Mouse (Mus musculus): ENCODE measurements around the gene Rabgap1l. TPM values are rescaled to one million over a fixed set of nuclear protein-coding genes. Genes with fewer than 3 reads are reported as not detected.

The Rabgap1l gene
- polyA plus RNA-seq, 1 experiment from 2014 or later: 31.4 TPM

DNA sequence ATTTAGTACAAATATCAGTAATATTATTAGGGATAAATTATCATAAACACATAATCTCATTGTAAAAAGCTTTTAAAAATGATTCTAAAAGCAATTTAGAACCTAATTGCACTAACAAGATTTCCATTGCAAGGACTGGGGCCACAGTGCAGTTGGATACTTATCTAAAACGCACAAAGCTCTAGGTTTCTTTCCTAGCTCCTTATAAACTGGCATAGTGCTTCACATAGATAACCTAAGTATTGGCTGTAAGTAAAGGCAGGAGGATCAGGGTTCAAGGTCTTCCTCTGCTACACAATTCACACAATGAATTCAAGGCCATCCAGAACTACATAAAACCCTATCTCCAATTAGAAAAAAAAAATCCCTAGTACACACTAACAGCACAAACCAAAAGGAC, 497.7 kb downstream of the Rabgap1l start:
- Histone ChIP-seq H3K27me3 (replicated peaks; ENCODE audit: insufficient read depth, low read length) (no peaks in the 10 kb centered on the region), H3K4me3 (ENCODE audit: low read depth, low read length) (no peak overlapping the region), H3K36me3 (ENCODE audit: insufficient read depth, low read length) (no peaks in the 10 kb centered on the region), H3K4me2 (replicated peaks; ENCODE audit: low read depth, low read length) (no peak overlapping the region), H3K27ac (ENCODE audit: low read length) (no peak overlapping the region), H3K9me3 (ENCODE audit: low read length) (no peaks in the 10 kb centered on the region), H3K9ac (replicated peaks; ENCODE audit: low read depth) (no peak overlapping the region), H3K4me1 (ENCODE audit: insufficient read depth, low read depth, low read length) (peaks cover 2% of the 10 kb centered on the region)
- WGBS: 88% methylated on average over 1 of the region's 1 CpGs
- ATAC-seq: no peak
- no peak for DNase-seq (ENCODE audit: low spot score)
- TF ChIP-seq EP300 (IDR thresholded peaks at IDR 0.05): no peak
- TF ChIP-seq CTCF (IDR thresholded peaks at IDR 0.05): no peak

DNA sequence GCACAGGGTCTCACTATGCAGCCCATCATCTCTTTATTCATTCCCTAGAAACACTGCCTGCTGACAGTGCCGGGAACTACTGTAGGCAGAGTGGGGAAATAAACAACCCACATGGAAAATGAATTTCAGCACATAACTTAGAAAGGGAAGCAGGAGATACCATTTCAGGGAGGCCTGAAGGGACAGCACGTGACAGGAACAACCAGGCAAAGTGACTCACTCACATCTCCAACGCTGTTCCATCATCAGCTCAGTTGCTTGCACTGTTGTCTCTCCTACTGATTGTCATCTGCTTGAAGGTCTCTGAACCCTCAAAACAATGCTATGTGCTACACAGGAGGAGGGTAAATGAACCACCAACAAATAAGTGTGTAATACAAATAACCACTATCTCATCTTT, 499.5 kb downstream of the Rabgap1l start:
- no peak overlapping the region for H3K4me3 ChIP-seq (ENCODE audit: low read depth, low read length)
- no peak; the same call in 1 of the 2 replicates for ATAC-seq
- no peak for DNase-seq (ENCODE audit: low spot score)
- no peaks in the 10 kb centered on the region for H3K36me3 ChIP-seq (ENCODE audit: insufficient read depth, low read length)
- TF ChIP-seq CTCF (IDR thresholded peaks at IDR 0.05): no peak
- no peak for TF ChIP-seq EP300 (IDR thresholded peaks at IDR 0.05)
- WGBS: 59% methylated on average over 3 of the region's 3 CpGs
- no peaks in the 10 kb centered on the region for H3K27me3 ChIP-seq (replicated peaks; ENCODE audit: insufficient read depth, low read length)
- no peaks in the 10 kb centered on the region for H3K9me3 ChIP-seq (ENCODE audit: low read length)
- peaks cover 4% of the 10 kb centered on the region for H3K4me1 ChIP-seq (ENCODE audit: insufficient read depth, low read depth, low read length)
- H3K27ac ChIP-seq (ENCODE audit: low read length): no peak overlapping the region
- H3K4me2 ChIP-seq (replicated peaks; ENCODE audit: low read depth, low read length): no peak overlapping the region
- H3K9ac ChIP-seq (replicated peaks; ENCODE audit: low read depth): no peak overlapping the region

DNA sequence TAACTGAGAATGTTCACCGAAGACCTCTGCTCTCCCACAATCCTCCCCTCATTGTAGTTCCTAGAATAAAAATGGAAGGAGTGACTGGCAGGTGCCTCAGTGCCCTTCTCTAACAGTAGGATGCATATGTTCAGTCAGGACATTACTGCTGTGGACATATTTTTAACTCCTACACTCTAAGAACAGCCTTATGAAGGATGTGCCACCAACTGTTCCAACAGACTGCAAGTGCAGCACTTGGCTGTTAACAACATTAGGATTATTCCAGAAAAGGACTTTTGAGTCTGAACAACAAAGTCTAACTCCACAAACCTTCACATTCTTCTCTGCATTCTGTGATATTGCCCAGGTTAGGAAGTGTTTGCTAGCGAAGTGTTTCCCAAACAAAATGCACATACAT, 501.0 kb downstream of the Rabgap1l start:
- ATAC-seq (no peak), DNase-seq (ENCODE audit: low spot score) (no peak)
- H3K4me2 ChIP-seq (replicated peaks; ENCODE audit: low read depth, low read length): no peak overlapping the region
- no peak overlapping the region for H3K9ac ChIP-seq (replicated peaks; ENCODE audit: low read depth)
- H3K36me3 ChIP-seq (ENCODE audit: insufficient read depth, low read length): no peaks in the 10 kb centered on the region
- no peak overlapping the region for H3K27ac ChIP-seq (ENCODE audit: low read length)
- no peak for TF ChIP-seq EP300 (IDR thresholded peaks at IDR 0.05)
- TF ChIP-seq CTCF (IDR thresholded peaks at IDR 0.05): no peak
- H3K27me3 ChIP-seq (replicated peaks; ENCODE audit: insufficient read depth, low read length): no peaks in the 10 kb centered on the region
- peaks cover 4% of the 10 kb centered on the region for H3K4me1 ChIP-seq (ENCODE audit: insufficient read depth, low read depth, low read length)
- 87% methylated on average over 2 of the region's 2 CpGs for WGBS
- no peak overlapping the region for H3K4me3 ChIP-seq (ENCODE audit: low read depth, low read length)
- no peaks in the 10 kb centered on the region for H3K9me3 ChIP-seq (ENCODE audit: low read length)

DNA sequence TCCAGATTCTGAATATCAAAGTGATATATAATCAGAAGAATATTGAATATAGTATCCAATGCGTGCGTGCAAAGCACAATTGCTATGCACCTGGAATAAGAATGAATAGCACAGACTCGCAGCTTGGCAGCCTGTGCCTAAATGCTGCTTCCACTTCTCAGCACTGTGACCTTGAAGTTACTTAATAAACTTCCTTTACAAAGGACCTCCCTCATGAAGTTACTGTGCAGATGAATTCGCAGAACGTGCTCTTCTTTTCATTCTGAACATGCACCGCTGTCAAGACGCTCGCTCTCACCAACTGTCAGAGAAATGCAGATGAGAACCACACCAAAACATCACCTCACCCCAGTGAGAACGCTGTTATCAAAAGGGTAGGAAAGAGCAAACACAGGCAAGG, 502.8 kb downstream of the Rabgap1l start:
- TF ChIP-seq CTCF (IDR thresholded peaks at IDR 0.05): no peak
- DNase-seq (ENCODE audit: low spot score) (no peak), ATAC-seq (no peak)
- Histone ChIP-seq H3K27ac (ENCODE audit: low read length) (no peak overlapping the region), H3K4me2 (replicated peaks; ENCODE audit: low read depth, low read length) (no peak overlapping the region), H3K4me1 (ENCODE audit: insufficient read depth, low read depth, low read length) (peaks cover 4% of the 10 kb centered on the region), H3K27me3 (replicated peaks; ENCODE audit: insufficient read depth, low read length) (no peaks in the 10 kb centered on the region), H3K4me3 (ENCODE audit: low read depth, low read length) (no peak overlapping the region), H3K36me3 (ENCODE audit: insufficient read depth, low read length) (no peaks in the 10 kb centered on the region), H3K9ac (replicated peaks; ENCODE audit: low read depth) (no peak overlapping the region), H3K9me3 (ENCODE audit: low read length) (no peaks in the 10 kb centered on the region)
- 41% methylated on average over 9 of the region's 9 CpGs for WGBS

DNA sequence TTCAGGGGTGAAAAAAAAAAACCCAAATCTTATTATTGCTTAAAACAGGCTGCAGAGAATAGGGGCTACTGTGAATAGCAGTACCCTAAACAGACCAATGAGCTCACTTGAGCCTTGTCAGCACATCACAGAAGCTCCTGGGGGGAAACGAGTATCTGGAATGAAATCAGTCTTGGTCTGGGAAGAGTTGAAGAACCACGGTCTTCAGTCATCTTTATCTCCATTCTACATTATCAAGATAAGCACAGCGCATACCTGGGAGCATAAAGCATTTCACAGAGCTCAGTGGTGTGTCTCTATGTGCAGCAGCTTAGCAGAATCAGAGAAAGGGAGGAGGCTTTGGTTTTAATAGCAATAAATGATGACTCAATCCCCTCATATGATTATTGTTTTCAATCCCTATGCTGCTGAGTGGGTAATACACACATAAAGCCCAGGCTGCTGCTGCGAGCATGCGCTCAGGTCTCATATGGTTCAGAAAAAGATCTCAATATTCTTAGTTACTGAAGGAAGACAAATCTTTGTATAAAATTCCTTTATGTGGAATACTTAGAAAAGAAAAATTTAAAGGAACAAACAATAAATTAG, 505.9 kb downstream of the Rabgap1l start:
- Histone ChIP-seq H3K9ac (replicated peaks; ENCODE audit: low read depth) (no peak overlapping the region), H3K4me1 (ENCODE audit: insufficient read depth, low read depth, low read length) (peaks cover 4% of the 10 kb centered on the region), H3K27ac (ENCODE audit: low read length) (no peak overlapping the region), H3K4me2 (replicated peaks; ENCODE audit: low read depth, low read length) (no peak overlapping the region), H3K9me3 (ENCODE audit: low read length) (no peaks in the 10 kb centered on the region), H3K36me3 (ENCODE audit: insufficient read depth, low read length) (no peaks in the 10 kb centered on the region), H3K4me3 (ENCODE audit: low read depth, low read length) (no peak overlapping the region), H3K27me3 (replicated peaks; ENCODE audit: insufficient read depth, low read length) (no peaks in the 10 kb centered on the region)
- DNase-seq (ENCODE audit: low spot score): no peak
- no peak for ATAC-seq
- 51% methylated on average over 5 of the region's 5 CpGs for WGBS
- no peak for TF ChIP-seq CTCF (IDR thresholded peaks at IDR 0.05)
- TF ChIP-seq EP300 (IDR thresholded peaks at IDR 0.05): no peak

DNA sequence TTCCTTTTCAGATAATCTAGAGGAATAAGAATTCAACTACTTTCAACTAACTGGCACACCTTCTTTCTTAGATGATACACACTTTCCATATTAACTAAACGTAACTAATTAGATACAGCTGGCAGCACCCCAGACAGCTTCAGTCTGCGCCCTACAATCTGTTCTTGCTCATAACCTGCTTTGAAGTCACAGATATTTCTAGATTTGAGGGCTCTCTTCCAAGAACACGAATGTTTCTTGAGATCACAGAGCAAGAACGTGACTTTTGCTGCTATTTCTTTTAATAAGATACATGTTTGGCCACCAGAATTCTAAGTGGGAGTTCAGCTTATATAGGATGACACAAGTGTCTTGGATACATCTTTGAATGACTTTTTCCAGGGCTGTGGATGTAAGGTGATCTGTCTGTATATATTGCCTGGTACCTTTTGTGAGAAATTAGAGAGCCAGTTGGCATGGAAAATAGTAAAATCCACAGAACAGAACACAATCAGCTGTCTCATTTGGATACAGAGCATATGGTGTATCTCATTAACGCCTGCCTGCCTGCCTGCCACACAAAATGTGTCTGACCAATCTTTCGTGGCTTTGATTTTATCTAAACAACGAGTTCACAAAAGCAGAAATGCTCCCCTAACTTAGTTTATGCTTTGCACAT, 506.5 kb downstream of the Rabgap1l start:
- ATAC-seq (no peak), DNase-seq (ENCODE audit: low spot score) (no peak)
- H3K4me3 ChIP-seq (ENCODE audit: low read depth, low read length): no peak overlapping the region
- no peaks in the 10 kb centered on the region for H3K27me3 ChIP-seq (replicated peaks; ENCODE audit: insufficient read depth, low read length)
- TF ChIP-seq EP300 (IDR thresholded peaks at IDR 0.05) (no peak), CTCF (IDR thresholded peaks at IDR 0.05) (no peak)
- no peaks in the 10 kb centered on the region for H3K36me3 ChIP-seq (ENCODE audit: insufficient read depth, low read length)
- no peak overlapping the region for H3K4me2 ChIP-seq (replicated peaks; ENCODE audit: low read depth, low read length)
- H3K4me1 ChIP-seq (ENCODE audit: insufficient read depth, low read depth, low read length): peaks cover 4% of the 10 kb centered on the region
- no peak overlapping the region for H3K9ac ChIP-seq (replicated peaks; ENCODE audit: low read depth)
- no peak overlapping the region for H3K27ac ChIP-seq (ENCODE audit: low read length)
- WGBS: 47% methylated on average over 7 of the region's 7 CpGs
- H3K9me3 ChIP-seq (ENCODE audit: low read length): no peaks in the 10 kb centered on the region
